Mouse (Mus musculus) kidney, postnatal 36 days (tissue): ENCODE measurements around the gene Col25a1.
A peak's percentile ranks its signal among the peaks of the same experiment; 100 is the strongest.

Source experiments
- DNase-seq, 2 experiments: peaks; one replicate each; pipeline ENCODE4 v3.0.0; 2021 to 2022; ENCODE audit warnings: mixed read lengths in 2 of 2

Gene Col25a1

DNA sequence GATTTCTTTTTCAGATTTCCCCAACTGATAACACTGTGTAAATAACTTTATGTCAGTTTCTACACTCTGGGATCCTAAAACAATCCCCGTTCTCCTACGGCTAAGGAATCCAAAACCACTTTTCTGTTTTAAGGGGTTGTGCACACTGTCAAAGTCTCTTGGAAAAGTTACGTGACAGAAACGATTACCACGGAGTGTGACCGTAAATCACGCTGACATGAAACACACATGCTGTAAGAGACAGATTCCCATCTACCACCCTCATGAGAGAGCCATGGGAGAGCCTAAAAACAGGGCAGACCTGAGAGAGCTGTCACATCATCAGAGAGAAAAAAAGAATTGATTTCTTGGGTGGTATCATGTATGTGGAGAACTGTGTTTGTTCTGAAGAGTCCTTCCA, 342.7 kb downstream of the Col25a1 start:
- DNase-seq: no peak

DNA sequence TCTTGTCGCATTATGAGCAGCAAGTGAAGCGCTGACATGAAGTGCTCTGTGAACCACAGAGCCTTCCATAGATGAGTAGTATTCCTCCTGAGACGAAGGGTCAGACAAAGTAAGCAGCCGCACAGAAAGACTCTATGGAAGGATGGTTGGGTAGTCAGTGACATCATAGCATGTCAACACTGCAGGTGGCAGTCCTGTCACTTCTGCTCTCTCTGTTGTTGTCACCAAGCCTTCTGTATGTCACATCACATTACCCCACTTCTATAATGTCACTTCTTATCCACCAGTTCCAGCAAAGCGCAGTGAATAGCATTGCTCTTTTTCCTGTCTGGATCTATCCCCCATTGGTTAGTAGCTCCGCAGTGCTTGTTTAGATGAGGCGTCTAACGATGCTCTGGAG, 351.2 kb downstream of the Col25a1 start:
- DNase-seq: no peak

DNA sequence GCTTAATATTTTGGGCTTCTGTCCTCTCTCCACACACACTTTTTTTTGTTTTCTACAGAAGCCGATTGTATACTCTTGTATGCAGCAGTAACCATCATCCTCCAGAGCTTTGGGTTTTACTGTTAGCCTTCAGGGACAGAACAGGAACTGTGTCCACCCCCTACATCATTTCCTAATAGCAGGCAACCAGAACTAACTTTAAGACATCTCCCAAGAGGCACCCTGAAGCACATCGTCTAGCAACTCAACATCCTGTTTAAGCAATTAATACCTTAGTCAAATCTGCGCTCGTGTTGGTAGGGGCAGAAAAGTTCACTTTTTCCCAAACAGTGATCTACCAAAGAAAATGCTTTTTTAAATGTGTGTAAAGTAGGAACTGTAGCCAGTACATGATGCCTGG, 357.5 kb downstream of the Col25a1 start:
- DNase-seq: no peak

DNA sequence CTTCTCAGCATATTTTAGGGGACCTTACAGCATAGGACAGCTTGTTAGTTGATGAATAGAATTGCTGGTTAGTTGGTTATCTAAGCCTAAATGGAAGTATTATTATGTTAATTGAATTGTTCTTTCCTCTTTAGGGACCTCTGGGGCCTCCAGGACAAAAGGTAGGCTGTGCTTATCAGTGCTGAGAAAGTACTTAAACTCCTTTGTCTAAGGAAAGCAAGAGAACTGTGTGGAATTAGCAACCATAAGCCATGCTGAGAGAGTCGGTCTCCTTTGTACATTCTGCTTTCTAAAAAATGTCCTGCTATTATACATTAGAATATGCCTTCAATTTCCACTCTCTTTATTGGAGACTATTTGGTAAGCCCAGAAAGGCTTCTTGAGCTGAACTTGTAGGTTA, 362.9 kb downstream of the Col25a1 start:
- no peak for DNase-seq

DNA sequence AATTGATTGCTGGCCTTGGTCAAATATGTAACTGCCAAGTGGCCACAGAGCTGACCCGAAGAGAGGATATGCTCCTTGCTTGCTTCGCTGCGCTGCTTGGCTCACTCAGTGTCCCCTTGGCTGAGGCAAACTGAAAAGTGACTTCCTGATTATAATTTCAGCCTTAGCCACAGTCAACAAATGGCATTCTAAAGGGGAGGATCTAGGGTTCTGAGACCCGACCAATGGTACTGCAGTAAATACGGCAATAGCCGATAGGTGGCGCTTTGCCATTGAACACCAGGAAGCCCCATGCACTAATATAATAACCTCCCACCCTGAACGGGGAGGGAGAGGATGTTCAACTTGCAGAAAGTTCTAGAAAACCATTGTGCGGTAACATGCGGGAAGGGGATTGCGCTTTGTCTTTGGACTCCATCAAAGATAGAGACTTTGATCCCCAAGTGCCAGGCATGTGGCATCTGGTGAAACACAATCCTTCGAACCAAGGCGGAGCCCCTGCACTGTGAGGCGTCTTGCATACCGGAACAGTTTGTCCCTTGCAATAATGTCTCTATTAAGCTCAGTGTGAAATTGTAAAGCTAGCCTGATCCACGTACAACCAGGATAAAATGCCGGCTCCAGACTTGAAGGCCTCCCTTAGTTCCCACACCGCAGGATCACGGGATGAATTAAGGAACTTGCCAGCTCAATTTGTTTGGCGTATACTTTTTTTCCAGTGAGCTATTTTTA, 363.5 kb downstream of the Col25a1 start:
- DNase-seq: peak; percentile 2 to 57

DNA sequence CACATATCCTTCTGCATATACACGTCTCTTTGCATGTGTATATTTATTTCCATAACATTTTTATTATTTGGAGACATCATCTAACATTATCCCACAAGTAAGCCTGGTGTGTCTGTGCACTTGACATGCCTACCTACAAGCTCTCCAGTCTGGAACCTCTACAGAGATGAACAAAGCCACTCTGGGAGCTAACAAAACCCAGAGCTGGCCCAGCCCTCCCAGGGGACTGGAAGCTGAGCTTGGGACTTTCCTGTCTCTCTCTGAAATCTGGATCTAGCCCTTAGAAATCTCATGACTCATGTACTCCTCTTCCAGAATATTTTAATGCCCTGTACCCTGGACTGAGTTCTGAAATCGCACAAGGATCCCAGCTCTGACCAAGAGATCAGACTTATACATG, 365.7 kb downstream of the Col25a1 start:
- DNase-seq: no peak

DNA sequence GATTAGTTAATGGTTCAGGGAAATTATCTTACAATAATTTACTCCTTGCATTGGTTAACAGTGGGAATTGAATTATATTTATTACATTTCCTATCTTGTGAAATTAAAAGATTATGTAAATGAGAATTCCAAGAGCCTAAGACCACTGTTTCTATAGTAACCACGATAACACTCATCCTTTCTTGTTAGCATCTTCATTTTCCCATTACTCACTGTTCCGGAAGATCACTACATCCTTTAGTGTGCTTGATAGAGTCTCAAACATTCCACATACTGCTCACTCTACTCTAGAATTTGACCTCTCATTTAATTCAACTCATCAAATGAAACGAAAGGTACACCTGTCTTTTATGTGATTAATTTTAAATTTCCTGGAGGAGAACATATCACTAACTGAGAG, 370.4 kb downstream of the Col25a1 start:
- DNase-seq: no peak

DNA sequence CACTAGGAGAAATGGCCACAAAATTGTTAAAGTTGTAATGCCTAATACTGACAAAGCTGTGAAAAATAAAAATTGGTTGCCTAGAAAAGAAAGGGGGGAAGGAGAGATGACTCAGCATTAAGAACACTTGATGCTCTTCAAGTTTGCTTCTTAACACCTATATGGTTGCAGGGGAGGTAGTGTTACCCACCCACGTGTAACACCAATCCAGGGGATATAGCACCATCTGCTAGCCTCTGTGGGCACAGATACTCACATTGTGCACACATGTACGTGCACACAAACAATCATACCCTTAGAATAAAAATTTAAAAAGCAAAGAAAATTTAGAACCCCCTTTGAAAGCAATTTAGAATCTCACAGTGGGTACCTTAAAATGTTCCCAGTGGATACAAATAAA, 377.0 kb downstream of the Col25a1 start:
- DNase-seq: no peak

DNA sequence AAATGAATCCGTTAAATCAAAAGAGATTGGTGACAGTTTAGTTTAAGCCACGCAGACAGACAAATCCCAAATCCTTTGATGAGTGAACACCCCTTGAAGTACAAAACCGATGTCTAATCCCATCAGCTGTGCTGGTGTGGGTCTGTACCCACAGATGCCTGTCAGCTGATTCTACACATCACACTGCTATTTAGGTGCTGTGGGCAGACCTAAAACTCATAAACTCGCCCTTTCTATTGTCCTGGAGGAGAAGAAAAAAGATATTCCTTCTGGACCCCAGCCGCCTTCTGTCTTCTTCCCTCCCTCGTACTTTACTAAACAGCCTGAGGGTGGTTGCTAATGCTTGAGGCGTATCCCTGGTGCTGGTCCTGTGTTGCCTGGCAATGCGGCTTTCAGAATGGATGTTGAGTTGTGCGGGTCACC, 387.2 kb downstream of the Col25a1 start:
- no peak for DNase-seq

DNA sequence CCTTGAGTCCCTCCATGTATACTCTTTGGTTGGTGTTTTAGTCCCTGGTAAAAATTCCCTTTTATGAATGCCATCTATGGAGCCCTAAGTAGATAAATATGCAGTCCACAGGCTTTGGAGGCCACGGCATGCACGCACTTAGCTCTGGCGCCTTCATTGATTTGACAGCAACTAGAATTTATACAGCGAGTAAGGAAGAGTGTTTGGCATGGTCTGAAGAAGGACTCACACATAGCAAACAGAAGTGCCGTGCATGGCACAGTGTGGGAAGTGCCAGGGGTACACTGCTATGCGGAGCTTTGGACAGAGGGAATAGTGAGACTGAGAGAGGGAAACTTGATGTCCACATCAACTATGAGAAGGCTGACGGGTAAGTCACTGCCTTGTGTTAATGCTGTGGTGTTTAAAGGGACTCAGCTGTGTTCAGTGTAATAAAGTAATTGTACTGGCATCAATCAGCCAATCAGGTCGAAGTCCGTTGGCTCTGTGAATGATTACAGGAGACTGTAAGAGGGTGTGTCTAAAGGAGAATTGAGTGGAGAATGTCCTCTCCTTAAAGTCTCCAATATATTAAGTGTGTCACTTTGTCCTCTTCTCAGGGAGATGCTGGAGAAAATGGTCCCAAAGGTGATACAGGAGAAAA, 390.7 kb downstream of the Col25a1 start:
- DNase-seq: peak in 1 of 2 experiments; percentile 8

DNA sequence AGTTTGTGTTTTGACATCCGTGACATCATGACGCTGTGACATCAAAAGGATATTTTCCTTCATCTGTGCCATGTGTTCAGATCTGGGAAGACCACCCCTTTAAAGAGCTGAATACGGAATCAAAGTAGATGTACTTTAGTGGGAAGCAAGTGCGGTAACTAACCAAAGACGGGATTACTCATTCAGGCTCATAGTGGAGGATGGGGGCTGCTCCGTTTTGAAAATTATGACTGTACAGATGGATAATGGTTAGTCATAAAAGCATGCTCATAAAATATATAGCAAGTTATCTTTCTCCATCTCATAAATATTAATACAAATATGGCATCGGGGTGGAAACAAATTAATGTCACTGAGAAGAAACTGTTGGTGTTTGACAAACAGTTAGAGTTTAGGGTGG, 391.7 kb downstream of the Col25a1 start:
- DNase-seq: no peak

DNA sequence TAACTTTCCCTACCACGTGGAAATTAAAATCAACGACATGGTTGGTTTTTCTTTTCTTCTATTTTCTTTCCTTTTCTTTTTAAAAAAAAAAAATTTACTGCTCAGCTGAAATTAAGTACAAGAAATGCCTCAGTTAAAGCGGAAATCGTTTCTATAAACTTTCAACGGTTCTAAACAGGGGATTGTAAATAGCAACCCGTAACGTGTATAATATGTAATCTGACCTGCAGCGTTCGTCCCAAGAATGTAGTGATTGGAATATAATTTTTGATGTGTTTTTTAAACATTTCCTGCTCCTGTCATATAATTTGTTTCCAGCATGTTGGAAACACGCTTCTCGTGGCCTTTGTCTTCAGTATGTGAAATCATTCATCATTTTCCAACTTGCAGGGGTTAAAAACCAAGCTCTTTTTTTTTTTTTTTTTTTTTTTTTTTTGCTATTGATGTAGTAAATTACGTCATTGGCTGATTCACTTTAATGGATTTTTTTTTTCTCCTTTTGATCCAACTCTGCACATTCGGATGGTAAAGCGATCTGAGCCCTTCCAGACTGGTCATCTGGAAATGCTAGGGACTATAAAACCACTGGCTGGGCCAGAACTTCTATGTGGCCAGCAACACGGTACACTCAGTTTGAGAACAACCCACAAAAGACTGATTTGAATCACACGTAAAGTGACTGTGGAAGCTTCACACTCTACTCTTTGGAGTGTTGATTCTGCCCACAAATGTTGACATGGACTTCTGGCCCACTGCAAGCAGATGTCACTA, 393.3 kb downstream of the Col25a1 start:
- no peak for DNase-seq

DNA sequence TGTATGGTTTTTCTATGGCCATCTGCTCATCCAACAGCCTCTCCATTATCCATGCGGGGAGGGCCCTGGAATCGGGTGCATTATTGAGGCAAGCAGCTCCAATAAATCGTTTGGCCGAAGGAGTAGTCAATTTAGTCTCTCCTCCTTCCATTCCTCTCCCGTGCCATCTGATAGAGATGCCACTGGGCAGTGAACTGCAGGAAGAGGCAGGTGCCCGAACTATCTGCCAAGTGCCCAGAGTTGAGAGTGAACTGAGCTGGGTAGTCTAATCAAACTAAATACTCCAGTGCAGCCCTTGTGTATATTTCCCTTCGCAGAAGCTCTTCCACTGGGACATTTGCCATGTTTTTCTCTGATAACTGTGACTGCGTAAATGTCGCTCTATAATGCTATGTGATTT, 403.7 kb downstream of the Col25a1 start:
- no peak for DNase-seq

DNA sequence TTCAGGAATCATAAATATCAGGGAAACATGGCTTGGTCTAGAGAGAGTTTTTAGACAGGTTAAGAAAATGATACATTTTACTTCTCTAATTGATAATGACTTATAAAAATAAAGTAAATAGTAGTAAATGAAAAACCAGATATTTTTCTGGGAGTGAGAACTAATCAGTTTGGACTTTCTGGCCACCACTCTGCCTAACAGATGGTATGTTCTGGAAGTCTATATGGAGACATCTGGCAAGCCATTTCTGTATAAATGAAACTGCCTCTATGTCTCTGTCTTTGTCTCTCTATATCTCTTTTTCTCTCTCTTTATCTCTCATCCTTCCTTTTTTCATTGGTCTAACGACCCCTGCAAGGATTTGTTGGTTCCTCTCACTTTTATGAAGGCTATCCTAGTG, 410.2 kb downstream of the Col25a1 start:
- no peak for DNase-seq

DNA sequence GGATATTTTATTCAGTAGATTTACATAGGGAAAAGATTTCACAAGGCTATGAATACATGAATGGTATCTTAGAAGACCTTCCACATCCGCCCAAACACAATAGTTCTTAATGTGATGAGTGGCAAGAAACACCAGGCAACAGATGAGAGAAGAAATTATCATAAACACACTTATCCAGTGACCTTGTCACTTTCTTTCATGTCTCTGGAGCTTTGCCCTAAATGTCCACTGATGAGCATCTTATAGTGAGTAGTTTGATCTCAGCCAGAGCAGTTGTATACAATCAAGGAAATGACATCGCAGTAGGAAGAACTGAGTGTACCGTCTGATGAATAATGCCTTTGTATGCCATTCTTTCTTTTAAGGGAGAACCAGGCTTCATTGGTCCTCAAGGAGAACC, 414.7 kb downstream of the Col25a1 start:
- no peak for DNase-seq

DNA sequence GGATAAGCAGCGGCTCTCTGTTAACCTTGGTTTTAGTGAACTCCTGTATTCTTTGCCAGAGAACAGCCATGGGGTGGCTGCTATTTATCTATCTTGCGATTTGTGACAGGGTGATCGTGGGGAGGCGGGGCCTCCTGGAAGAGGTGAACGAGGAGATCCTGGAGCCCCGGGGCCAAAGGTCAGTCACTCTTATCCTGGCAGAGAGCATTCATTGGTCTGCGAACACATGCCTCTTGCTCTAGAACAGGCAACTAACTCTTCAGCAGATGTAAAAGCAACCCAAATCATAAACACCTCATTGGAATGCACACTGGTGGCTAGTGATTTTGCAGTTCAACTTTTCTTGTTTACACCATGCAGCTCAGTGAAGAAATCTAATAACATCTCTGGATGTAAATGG, 417.8 kb downstream of the Col25a1 start:
- DNase-seq: peak in 1 of 2 experiments; percentile 2

DNA sequence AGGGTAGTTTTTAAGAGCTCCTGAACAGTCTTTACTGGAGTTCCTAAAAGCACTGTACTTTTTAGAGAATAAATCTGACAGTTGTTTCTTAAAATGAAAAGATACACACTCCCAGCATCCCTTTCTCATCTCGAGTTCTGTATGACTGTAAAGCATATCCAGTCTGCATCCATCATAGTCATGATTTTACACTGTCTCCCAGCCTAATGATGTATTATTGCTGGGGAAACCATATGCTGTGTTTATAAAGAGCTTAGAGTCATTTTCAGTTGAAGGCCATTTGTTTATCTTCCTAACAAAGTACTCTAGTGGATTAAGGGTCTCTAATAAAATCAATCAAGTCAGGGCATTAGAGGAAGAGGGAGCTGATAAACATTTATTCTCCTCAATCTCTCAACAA, 425.0 kb downstream of the Col25a1 start:
- no peak for DNase-seq

DNA sequence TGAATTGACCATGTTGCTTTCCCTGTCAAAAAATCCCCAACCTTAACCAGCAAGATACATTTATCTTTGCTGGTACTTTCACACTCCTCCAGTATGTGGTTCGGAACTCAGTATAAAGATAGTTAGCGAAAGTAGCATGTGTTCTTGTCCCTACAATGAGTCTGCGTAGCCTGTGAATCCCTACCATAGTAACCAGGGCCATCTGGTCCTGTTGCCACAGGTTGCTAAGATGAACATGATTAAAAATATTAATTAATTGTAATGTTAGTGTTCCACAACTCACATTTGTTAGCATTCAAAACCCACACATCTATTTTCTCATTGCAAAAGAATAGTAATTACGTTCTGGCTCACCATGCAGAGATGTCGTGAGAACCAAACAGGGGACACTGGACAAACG, 434.3 kb downstream of the Col25a1 start:
- no peak for DNase-seq

DNA sequence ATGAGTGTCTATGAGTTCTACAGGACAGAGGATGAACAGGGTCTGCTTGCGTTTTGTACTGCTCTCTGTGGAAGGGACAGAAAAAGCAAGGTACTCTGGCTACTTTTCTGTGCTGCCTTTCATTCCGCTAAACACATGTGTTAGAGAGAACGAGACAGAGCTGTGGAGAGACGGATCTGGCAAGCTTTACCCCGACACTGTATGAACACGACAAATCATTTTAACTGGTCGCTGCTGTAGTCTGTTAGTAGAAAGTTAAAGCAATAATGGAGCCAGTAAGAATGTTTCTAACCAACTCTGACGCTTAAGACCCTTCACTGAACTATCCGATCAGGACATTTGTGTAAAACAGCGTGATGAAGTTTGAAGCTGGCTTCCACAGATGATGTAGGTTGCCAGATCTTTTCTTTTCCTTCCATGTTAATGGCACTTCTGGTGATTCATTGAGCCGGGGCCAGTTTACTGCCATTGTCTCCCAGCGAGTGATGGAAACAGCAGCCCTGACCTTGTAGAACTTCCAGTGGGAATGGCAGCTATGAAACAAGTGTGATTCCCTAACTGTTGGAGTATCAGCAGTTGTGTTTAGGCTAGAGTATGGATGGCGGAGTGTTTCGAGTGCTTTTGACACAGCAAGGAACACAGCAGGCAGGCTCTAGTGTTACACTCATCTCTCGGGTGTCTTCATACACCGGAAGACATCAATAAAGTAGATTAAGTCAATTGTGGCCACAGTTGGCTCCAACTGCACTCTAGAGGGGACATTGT, 437.2 kb downstream of the Col25a1 start:
- no peak for DNase-seq

DNA sequence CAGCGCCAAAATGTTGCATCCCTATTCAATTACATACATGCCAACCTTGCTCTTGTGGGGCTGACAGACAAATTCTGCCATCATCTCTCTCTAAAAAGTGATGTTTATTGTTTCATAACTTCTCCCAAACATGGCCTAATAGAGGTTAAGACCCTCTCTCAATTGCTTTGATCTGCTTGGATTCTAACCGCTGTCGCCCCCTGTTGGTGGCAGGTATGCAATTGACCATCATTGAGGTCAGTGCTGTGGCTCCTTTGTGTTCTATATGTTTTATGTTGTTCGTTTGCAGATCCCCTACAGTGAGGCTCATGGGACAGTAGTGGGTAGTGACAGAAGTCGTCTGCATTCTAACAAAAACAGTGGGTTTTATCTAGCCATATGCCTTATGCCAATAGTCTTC, 441.9 kb downstream of the Col25a1 start:
- DNase-seq: no peak

DNA sequence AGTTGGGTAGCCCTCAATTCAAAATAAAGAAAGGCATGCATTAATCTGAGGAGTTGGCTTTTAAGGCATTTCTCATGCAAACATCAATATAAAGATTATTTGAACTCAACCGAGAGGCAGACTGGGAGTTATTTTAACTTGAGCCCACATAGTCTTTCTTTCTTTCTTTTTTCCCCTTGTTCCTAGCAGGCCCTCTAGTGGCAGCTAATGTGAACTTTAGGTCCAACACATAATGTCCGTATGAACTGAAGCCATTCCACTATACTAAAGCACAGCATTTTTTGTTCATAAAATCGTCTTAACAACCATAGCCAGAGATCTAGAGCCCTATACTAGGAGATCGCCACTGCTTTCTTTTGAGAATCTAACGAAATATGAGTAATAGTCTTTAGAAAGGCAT, 443.4 kb downstream of the Col25a1 start:
- DNase-seq: peak; percentile 36 to 66

DNA sequence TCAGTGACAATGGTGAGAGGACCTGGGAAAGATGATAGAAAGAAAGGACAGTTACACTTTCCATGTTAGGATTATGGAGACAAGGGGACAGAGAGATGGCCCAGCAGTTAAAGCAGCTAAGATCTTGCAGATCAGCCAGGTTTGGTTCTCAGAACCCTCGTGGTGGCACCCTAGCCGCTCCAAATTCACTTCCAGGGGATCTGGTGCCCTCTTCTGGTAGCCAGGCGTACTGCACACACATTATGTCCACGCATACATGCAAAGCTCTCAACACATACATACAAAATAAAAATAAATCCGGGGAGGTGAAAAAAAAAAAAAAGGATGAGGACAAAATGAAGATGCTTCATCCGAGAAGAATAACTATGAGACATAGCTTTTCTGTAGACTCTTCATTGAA, 445.4 kb downstream of the Col25a1 start:
- peak; percentile 13 to 44 for DNase-seq

DNA sequence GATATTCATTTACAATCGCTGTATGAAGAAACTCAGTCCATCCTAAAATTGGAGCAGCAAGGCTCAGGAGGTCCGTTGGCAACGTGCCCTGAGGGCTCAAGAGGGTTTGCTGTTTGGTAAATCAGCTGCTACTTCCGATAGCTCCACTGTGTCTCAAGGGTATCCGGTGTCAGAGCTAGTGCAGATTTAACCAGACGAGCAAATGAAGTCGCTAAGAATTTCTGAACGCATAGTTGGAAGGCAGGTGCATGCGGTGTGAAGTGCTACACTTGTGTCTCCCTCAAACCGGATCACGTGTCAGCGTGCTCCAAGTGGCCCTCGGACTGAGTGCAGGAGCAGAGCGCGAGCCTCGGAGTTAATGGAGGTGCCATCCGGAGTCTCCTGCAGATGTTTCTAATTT, 448.2 kb downstream of the Col25a1 start:
- DNase-seq: peak in 1 of 2 experiments; percentile 15
